Mouse (Mus musculus): ENCODE results near the gene Hist3h2ba.
A peak's percentile ranks its signal among the peaks of the same experiment; 100 is the strongest.

The Hist3h2ba gene

GRCm38 (mm10) chr11:58964216-58964615 is 15.5 kb downstream of the Hist3h2ba start:
- no peak for DNase-seq (ENCODE audit: low spot score)

- DNase-seq (ENCODE audit: low spot score), result no peak
These were observed 16.5 kb downstream of the Hist3h2ba start for GRCm38 (mm10) chr11:58965001-58965760.

- DNase-seq (ENCODE audit: low spot score), result peak; percentile 39
These were observed 18.6 kb downstream of the Hist3h2ba start for GRCm38 (mm10) chr11:58967346-58967745.

- no peak for DNase-seq (ENCODE audit: low spot score)
These were observed 19.8 kb downstream of the Hist3h2ba start for GRCm38 (mm10) chr11:58968551-58968950.

GRCm38 (mm10) chr11:58969027-58969426 is 20.3 kb downstream of the Hist3h2ba start:
- DNase-seq (ENCODE audit: low spot score), result no peak

- DNase-seq (ENCODE audit: low spot score), result no peak
These were observed 20.9 kb downstream of the Hist3h2ba start for GRCm38 (mm10) chr11:58969659-58970058.

- DNase-seq (ENCODE audit: low spot score), result no peak
These were observed 22.3 kb downstream of the Hist3h2ba start for GRCm38 (mm10) chr11:58970831-58971530.

- no peak for DNase-seq (ENCODE audit: low spot score)
These were observed 23.1 kb downstream of the Hist3h2ba start for GRCm38 (mm10) chr11:58971796-58972195.

GRCm38 (mm10) chr11:58974414-58974813 is 25.7 kb downstream of the Hist3h2ba start:
- DNase-seq (ENCODE audit: low spot score), result no peak

GRCm38 (mm10) chr11:58977150-58977549 is 28.4 kb downstream of the Hist3h2ba start:
- DNase-seq (ENCODE audit: low spot score), result peak; percentile 37

GRCm38 (mm10) chr11:58977607-58978026 is 28.9 kb downstream of the Hist3h2ba start:
- DNase-seq (ENCODE audit: low spot score), result peak; percentile 17

GRCm38 (mm10) chr11:58978027-58978705 is 29.4 kb downstream of the Hist3h2ba start, which contains the start of gene Trim11:
TSS of gene Trim11 (plus strand) at chr11:58978093.
- peak; percentile 78 for DNase-seq (ENCODE audit: low spot score)

- no peak for DNase-seq (ENCODE audit: low spot score)
These were observed 29.9 kb downstream of the Hist3h2ba start for GRCm38 (mm10) chr11:58978706-58979030.

- DNase-seq (ENCODE audit: low spot score), result no peak
These were observed 30.5 kb downstream of the Hist3h2ba start for GRCm38 (mm10) chr11:58979183-58979582.

- DNase-seq (ENCODE audit: low spot score), result no peak
These were observed 30.9 kb downstream of the Hist3h2ba start for GRCm38 (mm10) chr11:58979661-58980060.

GRCm38 (mm10) chr11:58980381-58980990 is 31.8 kb downstream of the Hist3h2ba start:
- DNase-seq (ENCODE audit: low spot score), result no peak

GRCm38 (mm10) chr11:58981541-58982447 is 33.1 kb downstream of the Hist3h2ba start:
- DNase-seq (ENCODE audit: low spot score), result peak; percentile 42

- DNase-seq (ENCODE audit: low spot score), result no peak
These were observed 33.9 kb downstream of the Hist3h2ba start for GRCm38 (mm10) chr11:58982471-58983097.

- DNase-seq (ENCODE audit: low spot score), result no peak
These were observed 35.1 kb downstream of the Hist3h2ba start for GRCm38 (mm10) chr11:58983691-58984341.

- DNase-seq (ENCODE audit: low spot score), result no peak
These were observed 35.9 kb downstream of the Hist3h2ba start for GRCm38 (mm10) chr11:58984657-58985056.

All from retina, embryonic 14.5 days (tissue).